Mouse (Mus musculus) heart, postnatal 0 days (tissue): ENCODE measurements at regions not wholly inside any gene's neighbourhood (a gene's known extent, or its start where the extent isn't known, plus 50 kb on each side); places are given as distances from the start of the nearest gene placed in this dataset.

Experiments
- CTCF ChIP-seq: IDR thresholded peaks from 2 replicates; pipeline ENCODE4 v1.5.1; 2016; ENCODE audit warnings: antibody characterized with exemption, control low read depth, low read depth
- EP300 ChIP-seq: IDR thresholded peaks from 2 replicates; pipeline ENCODE4 v1.6.1; 2016; ENCODE audit warnings: antibody characterized with exemption, low read depth

DNA sequence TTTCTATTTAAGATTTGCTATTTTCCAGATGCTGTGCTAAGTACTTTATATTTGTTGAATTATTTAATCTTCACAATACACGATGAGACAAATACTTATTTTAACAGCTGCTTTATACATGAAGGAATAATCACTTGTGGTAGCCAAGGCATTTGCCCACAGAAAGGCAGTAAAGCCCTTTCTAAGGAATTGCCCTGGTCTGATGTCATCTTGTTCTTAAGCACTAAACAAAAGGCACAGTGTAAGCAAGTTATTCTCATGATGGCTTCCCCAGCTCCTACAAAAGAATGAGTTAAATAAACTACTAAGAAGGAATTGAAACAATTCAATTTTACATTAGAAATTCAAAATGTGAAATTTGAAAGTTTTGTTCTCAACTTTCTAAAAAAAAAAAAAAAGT lies 358.8 kb downstream of the Cenpc1 start:
- no peak for TF ChIP-seq CTCF
- TF ChIP-seq EP300, result no peak
